Mouse (Mus musculus) midbrain, embryonic 13.5 days (tissue): Measurements from ENCODE around the gene Lrrc57. TPM values are rescaled to one million over a fixed set of nuclear protein-coding genes. Genes with fewer than 3 reads are reported as not detected.
A peak's percentile ranks its signal among the peaks of the same experiment; 100 is the strongest.

Experiments
- ATAC-seq: fragments of 200-750 bp; cut with Nextera tagmentation; 2 replicates; pipeline ENCODE4 v1.8.0; 2017; ENCODE audit warnings: mild to moderate bottlenecking, moderate TSS enrichment, moderate library complexity
- H3K27ac ChIP-seq: fragments of 300-500 bp; sonication (generic); 2 replicates; pipeline ENCODE4 v1.5.1; 2015; ENCODE audit warnings: inconsistent platforms, mild to moderate bottlenecking, moderate library complexity
- H3K27me3 ChIP-seq: fragments of 300-500 bp; sonication (generic); 2 replicates; pipeline ENCODE4 v1.6.1; 2015; ENCODE audit warnings: mild to moderate bottlenecking, inconsistent platforms
- H3K36me3 ChIP-seq: fragments of 300-500 bp; sonication (generic); 2 replicates; pipeline ENCODE4 v1.6.1; 2015; ENCODE audit warnings: mild to moderate bottlenecking, inconsistent platforms
- H3K4me1 ChIP-seq: fragments of 300-500 bp; sonication (generic); replicated peaks from 2 replicates; pipeline ENCODE4 v1.6.1; 2015; ENCODE audit warnings: inconsistent platforms
- H3K4me2 ChIP-seq: fragments of 300-500 bp; sonication (generic); replicated peaks from 2 replicates; pipeline ENCODE4 v1.6.1; 2015; ENCODE audit warnings: moderate library complexity, mild to moderate bottlenecking, inconsistent platforms
- H3K4me3 ChIP-seq: fragments of 300-500 bp; sonication (generic); replicated peaks from 2 replicates; pipeline ENCODE4 v1.5.1; 2015; ENCODE audit warnings: mild to moderate bottlenecking, inconsistent platforms
- H3K9ac ChIP-seq: fragments of 300-500 bp; sonication (generic); replicated peaks from 2 replicates; pipeline ENCODE4 v1.6.1; 2015; ENCODE audit warnings: mild to moderate bottlenecking, inconsistent platforms
- H3K9me3 ChIP-seq: fragments of 300-500 bp; sonication (generic); 2 replicates; pipeline ENCODE4 v1.6.1; 2016; ENCODE audit warnings: mild to moderate bottlenecking, inconsistent platforms
- WGBS: fragments of 180-500 bp; shearing (Covaris S2); methylation state at CpG from one replicate; pipeline ENCODE4 v1.1.7; 2015; 5-methylcytosine and 5-hydroxymethylcytosine counted together
- polyA plus RNA-seq: library from polyadenylated mRNA; unstranded; fragments of >200 nt; fragmentation: Nextera tagmentation; extraction: Ambion mirVana; gene quantifications from 2 replicates; pipeline ENCODE4 v1.2.1, GENCODE M21; 2015

Gene Lrrc57
- polyA plus RNA-seq, 1 experiment from 2014 or later, result 36.4 TPM

- Histone ChIP-seq H3K4me1 (peaks cover 15% of the 10 kb centered on the region), H3K27ac (no peak overlapping the region), H3K4me2 (no peak overlapping the region), H3K4me3 (no peak overlapping the region), H3K9ac (no peak overlapping the region), H3K9me3 (no peaks in the 10 kb centered on the region), H3K36me3 (peaks cover 10% of the 10 kb centered on the region; the same call in 1 of the 2 replicates), H3K27me3 (no peaks in the 10 kb centered on the region)
- WGBS, result 78% methylated on average over 2 of the region's 2 CpGs
- no peak for ATAC-seq
These were observed 21.3 kb upstream of the Lrrc57 start for GRCm38 (mm10) chr2:120630655-120631054.

GRCm38 (mm10) chr2:120630246-120630645 is 20.9 kb upstream of the Lrrc57 start:
- WGBS, result 88% methylated on average over 2 of the region's 2 CpGs

GRCm38 (mm10) chr2:120628886-120629735 is 19.8 kb upstream of the Lrrc57 start, which contains the start of gene Stard9:
TSS of gene Stard9 (plus strand) at chr2:120629121.
- peak within 1 kb of the TSS; percentile 66 for H3K4me2 ChIP-seq
- no peaks in the 10 kb centered on the region for H3K9me3 ChIP-seq
- H3K4me3 ChIP-seq, result peak within 1 kb of the TSS; percentile 60
- H3K27ac ChIP-seq, result peak within 1 kb of the TSS; percentile 75
- WGBS, result 2% methylated on average over 35 of the region's 36 CpGs
- H3K4me1 ChIP-seq, result peaks cover 15% of the 10 kb centered on the region
- no peaks in the 10 kb centered on the region for H3K27me3 ChIP-seq
- ATAC-seq, result peak; percentile 100
- H3K9ac ChIP-seq, result peak within 1 kb of the TSS; percentile 73
- H3K36me3 ChIP-seq, result peaks cover 2% of the 10 kb centered on the region; the same call in 1 of the 2 replicates

More at GRCm38 (mm10) chr2:120630246-120630645, 20.9 kb upstream of the Lrrc57 start:
- H3K27ac ChIP-seq, result no peak overlapping the region
- no peaks in the 10 kb centered on the region for H3K27me3 ChIP-seq
- no peak overlapping the region for H3K9ac ChIP-seq
- H3K4me1 ChIP-seq, result peaks cover 15% of the 10 kb centered on the region
- no peak for ATAC-seq
- no peaks in the 10 kb centered on the region for H3K9me3 ChIP-seq
- H3K36me3 ChIP-seq, result peaks cover 10% of the 10 kb centered on the region; the same call in 1 of the 2 replicates
- no peak overlapping the region for H3K4me3 ChIP-seq
- no peak overlapping the region for H3K4me2 ChIP-seq

GRCm38 (mm10) chr2:120628076-120628865 is 19.0 kb upstream of the Lrrc57 start:
- no peaks in the 10 kb centered on the region for H3K9me3 ChIP-seq
- H3K27me3 ChIP-seq, result no peaks in the 10 kb centered on the region
- peak overlapping the region; percentile 75 for H3K27ac ChIP-seq
- H3K4me3 ChIP-seq, result peak overlapping the region; percentile 60
- ATAC-seq, result peak; percentile 48
- peaks cover 15% of the 10 kb centered on the region for H3K4me1 ChIP-seq
- H3K4me2 ChIP-seq, result peak overlapping the region; percentile 66
- WGBS, result 34% methylated on average over 10 of the region's 10 CpGs
- 0 out of 2 replicates have a peak overlapping the region, but pooled peaks have one; percentile 16 for H3K9ac ChIP-seq
- H3K36me3 ChIP-seq, result no peaks in the 10 kb centered on the region; the same call in 1 of the 2 replicates

- Histone ChIP-seq H3K36me3 (peaks cover 19% of the 10 kb centered on the region), H3K27me3 (no peaks in the 10 kb centered on the region), H3K4me1 (no peaks in the 10 kb centered on the region), H3K4me2 (no peak overlapping the region), H3K27ac (no peak overlapping the region), H3K9me3 (no peaks in the 10 kb centered on the region), H3K4me3 (no peak overlapping the region), H3K9ac (no peak overlapping the region)
- ATAC-seq, result no peak
These were observed 13.6 kb upstream of the Lrrc57 start for GRCm38 (mm10) chr2:120622920-120623319.

GRCm38 (mm10) chr2:120619538-120619937 is 10.2 kb upstream of the Lrrc57 start:
- no peak overlapping the region for H3K4me3 ChIP-seq
- no peaks in the 10 kb centered on the region for H3K4me1 ChIP-seq
- 100% methylated on average over 1 of the region's 1 CpGs for WGBS
- no peaks in the 10 kb centered on the region for H3K9me3 ChIP-seq
- H3K36me3 ChIP-seq, result peaks cover 42% of the 10 kb centered on the region
- no peak for ATAC-seq
- H3K27ac ChIP-seq, result no peak overlapping the region
- H3K27me3 ChIP-seq, result no peaks in the 10 kb centered on the region
- no peak overlapping the region for H3K4me2 ChIP-seq
- no peak overlapping the region for H3K9ac ChIP-seq

GRCm38 (mm10) chr2:120616279-120617163 is 7.2 kb upstream of the Lrrc57 start:
- peaks cover 56% of the 10 kb centered on the region for H3K36me3 ChIP-seq
- no peak for ATAC-seq

GRCm38 (mm10) chr2:120606021-120606690 is 3.2 kb downstream of the Lrrc57 start:
- H3K9me3 ChIP-seq, result no peaks in the 10 kb centered on the region
- ATAC-seq, result no peak
- no peak overlapping the region for H3K27ac ChIP-seq
- H3K27me3 ChIP-seq, result no peaks in the 10 kb centered on the region
- 87% methylated on average over 6 of the region's 6 CpGs for WGBS
- H3K36me3 ChIP-seq, result peaks cover 32% of the 10 kb centered on the region
- no peak overlapping the region for H3K4me3 ChIP-seq
- H3K9ac ChIP-seq, result no peak overlapping the region
- peaks cover 25% of the 10 kb centered on the region for H3K4me1 ChIP-seq
- H3K4me2 ChIP-seq, result no peak overlapping the region

More at GRCm38 (mm10) chr2:120616279-120617163, 7.2 kb upstream of the Lrrc57 start:
- no peak overlapping the region for H3K4me3 ChIP-seq
- H3K9me3 ChIP-seq, result no peaks in the 10 kb centered on the region
- no peak overlapping the region for H3K9ac ChIP-seq
- no peak overlapping the region for H3K4me2 ChIP-seq
- H3K27ac ChIP-seq, result no peak overlapping the region
- H3K4me1 ChIP-seq, result no peaks in the 10 kb centered on the region
- 93% methylated on average over 5 of the region's 5 CpGs for WGBS
- no peaks in the 10 kb centered on the region for H3K27me3 ChIP-seq

GRCm38 (mm10) chr2:120599506-120599905 is 9.8 kb downstream of the Lrrc57 start:
- WGBS, result 95% methylated on average over 4 of the region's 4 CpGs
- peaks cover 68% of the 10 kb centered on the region for H3K36me3 ChIP-seq

GRCm38 (mm10) chr2:120597734-120598133 is 11.6 kb downstream of the Lrrc57 start:
- Histone ChIP-seq H3K4me2 (no peak overlapping the region), H3K27ac (no peak overlapping the region), H3K4me1 (no peaks in the 10 kb centered on the region), H3K9me3 (no peaks in the 10 kb centered on the region), H3K36me3 (peaks cover 65% of the 10 kb centered on the region), H3K4me3 (no peak overlapping the region), H3K27me3 (no peaks in the 10 kb centered on the region), H3K9ac (no peak overlapping the region)
- WGBS, result 93% methylated on average over 2 of the region's 2 CpGs
- no peak for ATAC-seq

More at GRCm38 (mm10) chr2:120599506-120599905, 9.8 kb downstream of the Lrrc57 start:
- Histone ChIP-seq H3K27ac (no peak overlapping the region), H3K4me2 (no peak overlapping the region), H3K9ac (no peak overlapping the region), H3K27me3 (no peaks in the 10 kb centered on the region), H3K4me3 (no peak overlapping the region), H3K4me1 (no peaks in the 10 kb centered on the region), H3K9me3 (no peaks in the 10 kb centered on the region)
- no peak for ATAC-seq

GRCm38 (mm10) chr2:120592227-120592626 is 17.1 kb downstream of the Lrrc57 start:
- whole genome bisulfite sequencing, result 93% methylated on average over 1 of the region's 1 CpGs
- Histone ChIP-seq H3K4me1 (no peaks in the 10 kb centered on the region), H3K4me2 (no peak overlapping the region), H3K9me3 (no peaks in the 10 kb centered on the region), H3K27ac (no peak overlapping the region), H3K9ac (no peak overlapping the region), H3K4me3 (no peak overlapping the region), H3K36me3 (peaks cover 52% of the 10 kb centered on the region), H3K27me3 (no peaks in the 10 kb centered on the region)
- ATAC-seq, result no peak
